Mouse (Mus musculus) stomach, postnatal 0 days (tissue): Measurements from ENCODE around the gene Slc9a1.

ENCODE experiments used
- CTCF ChIP-seq: IDR thresholded peaks from 2 replicates; pipeline ENCODE4 v1.5.1; 2016; ENCODE audit warnings: antibody characterized with exemption, low read depth, mild to moderate bottlenecking, moderate library complexity
- EP300 ChIP-seq: optimal IDR thresholded peaks from 2 replicates; pipeline ENCODE3; 2016; ENCODE audit warnings: antibody characterized with exemption

GRCm38 (mm10) chr4:133390042-133390441 lies 20.5 kb downstream of the Slc9a1 start:
- no peak for TF ChIP-seq CTCF
- TF ChIP-seq EP300, result no peak
